Mouse (Mus musculus) small intestine, adult 2 months (tissue): ENCODE data around the gene Hdac4.

ENCODE experiments used
- CTCF ChIP-seq: fragments of 200-500 bp; IDR thresholded peaks from 2 replicates; pipeline ENCODE4 v1.5.1; 2012; ENCODE audit warnings: low read depth, mild to moderate bottlenecking, control low read depth, inconsistent platforms, low read length, moderate library complexity, mixed read lengths; ENCODE audit not compliant: insufficient replicate concordance, insufficient read length; ENCODE audit errors: extremely low read depth
- POLR2A ChIP-seq: fragments of 200-500 bp; IDR thresholded peaks from 2 replicates; pipeline ENCODE4 v1.6.1; 2012; ENCODE audit warnings: low read depth, mild to moderate bottlenecking, control low read depth, inconsistent platforms, low read length, moderate library complexity

DNA sequence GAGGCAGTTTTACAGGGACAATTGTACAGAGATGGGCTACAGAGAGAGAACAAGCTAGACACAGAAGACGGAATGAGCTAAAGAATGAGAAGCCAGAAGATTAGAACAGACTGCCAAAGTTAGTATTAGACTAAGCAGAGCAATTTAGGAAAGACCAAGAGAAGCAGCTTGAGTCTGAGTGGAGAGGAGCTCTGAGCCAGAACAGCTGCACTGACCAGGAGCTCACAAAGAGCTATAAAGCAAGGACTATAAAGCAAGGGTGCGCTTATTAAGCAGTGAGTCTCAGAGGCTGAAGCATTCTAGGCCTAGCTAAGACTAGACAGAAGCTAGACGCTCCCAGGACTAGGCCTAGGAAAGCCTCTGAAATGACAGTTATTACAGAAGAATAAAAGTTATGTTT, 154.2 kb downstream of the Hdac4 start:
- TF ChIP-seq POLR2A (no peak), CTCF (no peak)
